Mouse (Mus musculus) stomach, embryonic 16.5 days (tissue): ENCODE measurements around the gene Atp9a. TPM values are rescaled to one million over a fixed set of nuclear protein-coding genes. Genes with fewer than 3 reads are reported as not detected.
A peak's percentile ranks its signal among the peaks of the same experiment; 100 is the strongest.

Source experiments
- ATAC-seq: fragments of 200-750 bp; cut with Nextera tagmentation; 2 replicates; pipeline ENCODE4 v1.8.0; 2017; ENCODE audit warnings: moderate number of reproducible peaks, moderate TSS enrichment; ENCODE audit not compliant: insufficient read depth, low FRiP score
- H3K27ac ChIP-seq: fragments of 300-500 bp; sonication (generic); 2 replicates; pipeline ENCODE4 v1.5.1; 2014; ENCODE audit warnings: low read length
- H3K27me3 ChIP-seq: fragments of 300-500 bp; sonication (generic); 2 replicates; pipeline ENCODE4 v1.6.1; 2014; ENCODE audit warnings: low read length, control low read depth, mixed read lengths; ENCODE audit not compliant: control insufficient read depth, insufficient read depth
- H3K36me3 ChIP-seq: fragments of 300-500 bp; sonication (generic); 2 replicates; pipeline ENCODE4 v1.6.1; 2014; ENCODE audit warnings: low read length; ENCODE audit not compliant: control insufficient read depth, insufficient read depth
- H3K4me1 ChIP-seq: fragments of 300-500 bp; sonication (generic); 2 replicates; pipeline ENCODE4 v1.6.1; 2014; ENCODE audit warnings: low read length, control low read depth, mixed read lengths; ENCODE audit not compliant: control insufficient read depth, insufficient read depth
- H3K4me2 ChIP-seq: fragments of 300-500 bp; sonication (generic); 2 replicates; pipeline ENCODE4 v1.6.1; 2014; ENCODE audit warnings: low read depth, low read length, mixed read lengths
- H3K4me3 ChIP-seq: fragments of 300-500 bp; sonication (generic); replicated peaks from 2 replicates; pipeline ENCODE4 v1.5.1; 2014; ENCODE audit warnings: mild to moderate bottlenecking, low read length
- H3K9ac ChIP-seq: fragments of 300-500 bp; sonication (generic); 2 replicates; pipeline ENCODE4 v1.6.1; 2014; ENCODE audit warnings: low read length
- H3K9me3 ChIP-seq: fragments of 300-500 bp; sonication (generic); replicated peaks from 2 replicates; pipeline ENCODE4 v1.6.1; 2016; ENCODE audit warnings: low read length, control low read depth; ENCODE audit not compliant: control insufficient read depth
- WGBS: fragments of 180-500 bp; shearing (Covaris S2); extraction: QIAGEN DNeasy Blood & Tissue Kit; methylation state at CpG from one replicate; pipeline ENCODE4 v1.1.7; 2014; 5-methylcytosine and 5-hydroxymethylcytosine counted together
- polyA plus RNA-seq: library from polyadenylated mRNA; unstranded; fragments of >200 nt; fragmentation: Nextera tagmentation; extraction: Ambion mirVana; gene quantifications from 2 replicates; pipeline ENCODE4 v1.2.1, GENCODE M21; 2015

Atp9a gene
- polyA plus RNA-seq, 1 experiment from 2014 or later = 19.4 TPM

DNA sequence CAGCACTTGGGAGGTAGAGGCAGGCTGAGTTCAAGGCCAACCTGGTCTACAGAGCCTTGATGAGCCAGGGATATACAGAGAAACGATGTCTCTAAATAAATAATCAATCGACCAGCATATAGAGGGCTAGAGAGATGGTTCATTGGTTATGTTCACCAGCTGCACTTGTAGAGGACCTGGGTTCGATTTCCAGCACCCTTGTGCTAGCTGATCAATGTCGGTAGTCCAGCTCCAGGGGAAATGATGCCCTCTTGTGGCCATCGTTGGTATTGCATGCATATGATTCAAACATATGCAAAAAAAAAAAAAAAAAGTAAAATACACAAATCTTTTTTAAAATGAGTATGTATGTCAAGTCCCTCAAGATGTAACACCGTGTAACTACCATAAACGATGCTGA lies 440 bp upstream of the Atp9a start:
- no peaks in the 10 kb centered on the region; the same call in 1 of the 2 replicates for H3K4me1 ChIP-seq
- WGBS = 20% methylated on average over 7 of the region's 7 CpGs
- no peak overlapping the region for H3K9ac ChIP-seq
- H3K27me3 ChIP-seq = no peaks in the 10 kb centered on the region
- H3K4me2 ChIP-seq = peak overlapping the region; percentile 81; the same call in 1 of the 2 replicates
- no peaks in the 10 kb centered on the region for H3K36me3 ChIP-seq
- H3K27ac ChIP-seq = no peak overlapping the region; the same call in 1 of the 2 replicates
- H3K9me3 ChIP-seq = no peaks in the 10 kb centered on the region
- no peak for ATAC-seq
- H3K4me3 ChIP-seq = peak overlapping the region; percentile 82; the same call in 1 of the 2 replicates

DNA sequence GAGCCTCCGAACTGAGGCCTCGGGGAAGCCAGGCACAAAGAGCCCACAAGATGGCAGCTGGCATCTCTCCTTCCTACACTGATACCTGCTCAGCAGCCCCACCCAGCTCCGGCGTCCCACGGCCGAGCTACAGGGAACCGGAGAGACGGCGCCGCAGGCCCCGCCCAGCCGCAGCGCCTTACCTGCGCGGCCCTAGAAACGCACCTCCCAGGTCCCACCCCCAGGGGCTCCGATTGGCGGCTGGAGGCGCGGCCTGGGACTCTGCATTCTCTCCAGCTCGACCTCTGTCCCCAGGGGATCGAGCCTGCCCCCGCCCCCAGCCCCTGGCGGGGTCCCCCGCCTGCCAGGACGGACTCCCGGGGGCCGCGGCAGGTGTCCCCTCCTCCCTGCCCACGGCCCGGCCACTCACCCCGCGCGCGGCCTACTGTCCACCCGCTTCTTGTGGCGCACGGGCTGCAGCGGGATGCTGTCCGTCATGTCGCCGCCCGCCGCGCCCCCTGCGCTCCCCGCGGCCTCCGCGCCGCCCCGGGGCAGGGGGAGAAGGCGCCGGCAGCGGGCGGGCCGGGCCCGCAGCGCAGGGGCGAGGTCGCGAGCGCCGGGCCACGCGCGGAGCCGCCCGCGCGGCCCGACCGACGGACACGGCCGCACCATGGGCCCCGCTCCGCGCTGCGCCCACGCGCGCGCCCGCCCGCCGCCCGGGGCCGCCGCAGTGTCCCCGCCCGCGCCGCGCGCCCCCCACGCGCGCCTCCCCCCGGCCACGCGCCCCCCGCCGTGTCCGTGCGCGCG lies 743 bp downstream of the Atp9a start:
- Histone ChIP-seq H3K27me3 (no peaks in the 10 kb centered on the region), H3K4me3 (peak overlapping the region; percentile 82), H3K9me3 (no peaks in the 10 kb centered on the region), H3K4me2 (peak overlapping the region; percentile 81), H3K4me1 (no peaks in the 10 kb centered on the region; the same call in 1 of the 2 replicates), H3K9ac (peak overlapping the region; percentile 88), H3K27ac (peak overlapping the region; percentile 84), H3K36me3 (no peaks in the 10 kb centered on the region)
- peak; percentile 94 for ATAC-seq
- WGBS = under 1% methylated on average over 63 of the region's 108 CpGs

DNA sequence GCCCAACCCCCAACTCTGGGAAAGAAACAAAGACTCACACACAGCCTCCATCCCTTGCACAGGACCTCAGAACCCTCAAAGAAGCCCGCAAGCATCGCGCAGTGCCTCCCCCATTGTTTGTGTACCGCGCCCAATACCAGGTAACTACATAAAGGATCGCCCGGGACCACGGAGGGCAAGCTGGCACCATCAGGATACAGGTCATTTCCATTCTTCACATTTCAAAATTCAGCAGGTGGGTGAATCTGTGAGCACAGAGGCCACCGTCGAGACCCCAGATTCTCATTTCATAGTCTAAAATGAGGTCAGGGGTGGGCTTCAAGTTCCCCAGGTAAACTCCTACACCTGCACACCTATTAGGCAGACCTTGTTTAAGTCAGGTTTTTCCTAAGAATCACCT lies 1.7 kb downstream of the Atp9a start:
- Histone ChIP-seq H3K9ac (no peak overlapping the region), H3K27ac (peak overlapping the region; percentile 84), H3K36me3 (no peaks in the 10 kb centered on the region), H3K4me3 (peak overlapping the region; percentile 82), H3K9me3 (no peaks in the 10 kb centered on the region), H3K27me3 (no peaks in the 10 kb centered on the region), H3K4me1 (no peaks in the 10 kb centered on the region; the same call in 1 of the 2 replicates), H3K4me2 (peak overlapping the region; percentile 81)
- WGBS = 83% methylated on average over 10 of the region's 10 CpGs
- no peak for ATAC-seq

DNA sequence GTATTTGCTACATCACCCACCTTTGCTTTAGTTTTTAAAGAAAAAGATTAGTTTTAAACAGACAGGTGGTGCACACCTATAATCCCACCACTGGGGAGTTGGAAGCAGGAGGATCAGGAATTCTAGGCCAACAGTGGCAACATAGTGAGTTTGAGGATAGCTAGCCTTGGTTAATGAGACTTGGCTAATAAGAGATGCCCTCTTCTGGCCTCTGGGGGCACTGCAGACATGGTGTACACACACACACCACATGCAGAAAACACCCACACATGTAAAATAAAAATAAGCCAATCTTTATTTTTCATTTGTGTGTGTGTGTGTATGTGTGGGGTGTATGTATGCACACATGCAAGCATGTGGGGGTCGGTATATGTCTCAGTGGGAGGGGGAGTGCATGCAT lies 3.4 kb downstream of the Atp9a start:
- no peaks in the 10 kb centered on the region for H3K9me3 ChIP-seq
- H3K4me1 ChIP-seq = peaks cover 2% of the 10 kb centered on the region; the same call in 1 of the 2 replicates
- WGBS = 100% methylated on average over 1 of the region's 1 CpGs
- no peaks in the 10 kb centered on the region for H3K36me3 ChIP-seq
- H3K4me2 ChIP-seq = no peak overlapping the region
- H3K9ac ChIP-seq = no peak overlapping the region
- H3K27ac ChIP-seq = no peak overlapping the region
- H3K27me3 ChIP-seq = no peaks in the 10 kb centered on the region
- H3K4me3 ChIP-seq = no peak overlapping the region
- ATAC-seq = no peak

DNA sequence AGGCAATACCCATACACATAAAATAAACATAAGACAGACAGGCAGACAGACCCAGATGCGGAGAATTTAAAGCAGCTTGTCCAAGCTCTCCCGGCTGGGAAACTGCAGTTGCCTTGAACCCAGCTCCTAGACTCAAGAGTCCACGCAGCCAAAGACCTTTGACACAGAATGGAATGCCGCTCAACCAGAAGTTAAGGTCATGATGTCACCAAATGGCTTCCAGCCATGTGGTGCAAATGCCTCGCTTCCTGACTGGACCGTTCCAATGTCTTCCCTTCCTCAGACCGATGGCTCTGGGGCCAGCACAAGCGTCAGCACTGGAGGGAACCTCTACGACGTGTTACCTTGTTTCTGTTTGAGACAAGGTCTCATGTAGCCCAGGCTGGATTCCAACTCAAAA lies 4.3 kb downstream of the Atp9a start:
- Histone ChIP-seq H3K4me1 (peaks cover 2% of the 10 kb centered on the region; the same call in 1 of the 2 replicates), H3K36me3 (no peaks in the 10 kb centered on the region), H3K27me3 (no peaks in the 10 kb centered on the region), H3K4me2 (no peak overlapping the region), H3K27ac (no peak overlapping the region), H3K4me3 (no peak overlapping the region), H3K9me3 (no peaks in the 10 kb centered on the region), H3K9ac (no peak overlapping the region)
- no peak for ATAC-seq
- 81% methylated on average over 10 of the region's 10 CpGs for WGBS

- Histone ChIP-seq H3K9me3 (no peaks in the 10 kb centered on the region), H3K27me3 (no peaks in the 10 kb centered on the region), H3K27ac (no peak overlapping the region), H3K36me3 (no peaks in the 10 kb centered on the region), H3K9ac (no peak overlapping the region), H3K4me1 (0 out of 2 replicates have a peak, but pooled peaks cover 2% of the 10 kb centered on the region), H3K4me3 (no peak overlapping the region), H3K4me2 (no peak overlapping the region)
- ATAC-seq = peak; percentile 48; the same call in 1 of the 2 replicates
- WGBS = 43% methylated on average over 11 of the region's 11 CpGs
These were observed 8.2 kb downstream of the Atp9a start for GRCm38 (mm10) chr2:168734023-168734422.

GRCm38 (mm10) chr2:168731258-168731657 lies 11.0 kb downstream of the Atp9a start:
- 76% methylated on average over 8 of the region's 8 CpGs for WGBS

DNA sequence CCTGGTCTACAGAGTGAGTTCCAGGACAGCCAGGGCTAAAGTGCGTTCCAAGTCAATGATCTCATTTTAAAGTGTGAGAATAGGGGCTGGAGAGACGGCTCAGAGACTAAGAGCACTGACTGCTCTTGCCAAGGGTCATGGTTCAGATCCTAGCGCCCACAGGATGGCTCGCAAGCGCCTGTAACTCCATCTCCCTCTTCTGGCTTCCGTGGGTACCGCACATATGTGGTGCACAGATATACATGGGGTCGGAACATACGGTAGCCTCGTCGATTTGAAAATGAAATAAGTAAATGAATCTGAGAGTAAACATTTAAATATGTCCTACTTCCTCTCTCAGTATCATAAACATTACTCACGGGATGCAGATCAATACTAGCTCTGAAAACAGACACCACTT lies 12.5 kb downstream of the Atp9a start:
- no peak overlapping the region for H3K4me3 ChIP-seq
- H3K4me2 ChIP-seq = no peak overlapping the region
- H3K27me3 ChIP-seq = no peaks in the 10 kb centered on the region
- 79% methylated on average over 12 of the region's 12 CpGs for WGBS
- no peak overlapping the region for H3K9ac ChIP-seq
- no peak overlapping the region for H3K27ac ChIP-seq
- H3K4me1 ChIP-seq = 0 out of 2 replicates have a peak, but pooled peaks cover 6% of the 10 kb centered on the region
- no peaks in the 10 kb centered on the region for H3K9me3 ChIP-seq
- no peak for ATAC-seq
- no peaks in the 10 kb centered on the region for H3K36me3 ChIP-seq

More at GRCm38 (mm10) chr2:168731258-168731657, 11.0 kb downstream of the Atp9a start:
- ATAC-seq = no peak
- Histone ChIP-seq H3K27ac (no peak overlapping the region), H3K9me3 (no peaks in the 10 kb centered on the region), H3K36me3 (no peaks in the 10 kb centered on the region), H3K4me3 (no peak overlapping the region), H3K9ac (no peak overlapping the region), H3K27me3 (no peaks in the 10 kb centered on the region), H3K4me2 (no peak overlapping the region), H3K4me1 (0 out of 2 replicates have a peak, but pooled peaks cover 6% of the 10 kb centered on the region)

- Histone ChIP-seq H3K4me3 (no peak overlapping the region), H3K27ac (no peak overlapping the region), H3K4me1 (0 out of 2 replicates have a peak, but pooled peaks cover 4% of the 10 kb centered on the region), H3K27me3 (no peaks in the 10 kb centered on the region), H3K9ac (no peak overlapping the region), H3K36me3 (no peaks in the 10 kb centered on the region), H3K9me3 (no peaks in the 10 kb centered on the region), H3K4me2 (no peak overlapping the region)
- ATAC-seq = no peak
- 60% methylated on average over 12 of the region's 12 CpGs for WGBS
These were observed 14.2 kb downstream of the Atp9a start for GRCm38 (mm10) chr2:168728045-168728444.
